Mouse (Mus musculus) ES-E14 (cell line): ENCODE results near the gene Sumo3. TPM values are rescaled to one million over a fixed set of nuclear protein-coding genes. Genes with fewer than 3 reads are reported as not detected.

ENCODE experiments used
- DNase-seq: peaks from one replicate; pipeline ENCODE4 v3.0.0-alpha.2; 2013; ENCODE audit warnings: low read depth, low spot score
- H3K27ac ChIP-seq: 2 replicates; pipeline ENCODE4 v1.5.1; 2012; ENCODE audit warnings: low read depth, mild to moderate bottlenecking, low read length, moderate library complexity, mixed read lengths; ENCODE audit not compliant: poor library complexity, insufficient read depth, severe bottlenecking
- H3K36me3 ChIP-seq: 2 replicates; pipeline ENCODE4 v1.6.1; 2012; ENCODE audit warnings: mild to moderate bottlenecking, low read length, moderate library complexity, mixed read lengths; ENCODE audit not compliant: control insufficient read depth, poor library complexity, insufficient read depth, severe bottlenecking
- H3K4me1 ChIP-seq, 2 experiments: fragments of 150-350 bp in 1 of 2; sonication (generic) in 1 of 2; 2 replicates each; pipeline ENCODE4 v1.6.1; 2012; ENCODE audit warnings: low read length in 2 of 2, mild to moderate bottlenecking in 1 of 2, mixed read lengths in 1 of 2; ENCODE audit not compliant: control insufficient read depth in 2 of 2, insufficient read depth in 2 of 2, poor library complexity in 1 of 2
- H3K4me3 ChIP-seq, 2 experiments: fragments of 150-350 bp in 1 of 2; sonication (generic) in 1 of 2; 2 replicates each; pipeline ENCODE4 v1.5.1; 2012; ENCODE audit warnings: low read length in 2 of 2, low read depth in 1 of 2, mild to moderate bottlenecking in 1 of 2, mixed read lengths in 1 of 2; ENCODE audit not compliant: insufficient read depth in 1 of 2, poor library complexity in 1 of 2, severe bottlenecking in 1 of 2
- H3K9ac ChIP-seq: 2 replicates; pipeline ENCODE4 v1.6.1; 2012; ENCODE audit warnings: low read depth, mild to moderate bottlenecking, low read length, mixed read lengths; ENCODE audit not compliant: poor library complexity, insufficient read depth, severe bottlenecking
- H3K9me3 ChIP-seq: fragments of 150-350 bp; sonication (generic); 2 replicates; pipeline ENCODE4 v1.6.1; 2012; ENCODE audit warnings: low read depth, mild to moderate bottlenecking, low read length; ENCODE audit not compliant: control insufficient read depth, insufficient read depth
- CHD2 ChIP-seq: IDR thresholded peaks from 2 replicates; pipeline ENCODE4 v1.6.1; 2014; ENCODE audit warnings: mild to moderate bottlenecking, low read depth, low read length, inconsistent platforms
- HCFC1 ChIP-seq: IDR thresholded peaks from 2 replicates; pipeline ENCODE4 v1.6.1; 2012; ENCODE audit warnings: low read length, inconsistent platforms, borderline replicate concordance; ENCODE audit not compliant: insufficient read depth
- MAFK ChIP-seq: IDR thresholded peaks from 2 replicates; pipeline ENCODE4 v1.6.1; 2014; ENCODE audit warnings: mild to moderate bottlenecking, low read depth, low read length, inconsistent platforms; ENCODE audit not compliant: insufficient read depth
- ZC3H11A ChIP-seq: IDR thresholded peaks from 2 replicates; pipeline ENCODE4 v1.6.1; 2012; ENCODE audit warnings: low read depth, mild to moderate bottlenecking, inconsistent platforms, low read length, borderline replicate concordance
- ZNF384 ChIP-seq: IDR thresholded peaks from 2 replicates; pipeline ENCODE4 v1.6.1; 2012; ENCODE audit warnings: low read depth, low read length, inconsistent platforms
- in situ Hi-C, 2 experiments: fragments of 600-800 bp; cut with MboI; formaldehyde crosslinking; loops; one replicate each; pipeline ENCODE4 v1.15.1; 2025; ENCODE audit warnings: low sequenced_read_pairs in 2 of 2, inconsistent platforms in 1 of 2; ENCODE audit not compliant: unreplicated experiment in 2 of 2
- total RNA-seq: library from RNA; depleted of rRNA; stranded (reverse); fragments of 300-350 nt; gene quantifications from 2 replicates; pipeline ENCODE4 v1.2.3, GENCODE M21; 2012

The Sumo3 gene
- total RNA-seq, 1 experiment: 148 TPM

DNA sequence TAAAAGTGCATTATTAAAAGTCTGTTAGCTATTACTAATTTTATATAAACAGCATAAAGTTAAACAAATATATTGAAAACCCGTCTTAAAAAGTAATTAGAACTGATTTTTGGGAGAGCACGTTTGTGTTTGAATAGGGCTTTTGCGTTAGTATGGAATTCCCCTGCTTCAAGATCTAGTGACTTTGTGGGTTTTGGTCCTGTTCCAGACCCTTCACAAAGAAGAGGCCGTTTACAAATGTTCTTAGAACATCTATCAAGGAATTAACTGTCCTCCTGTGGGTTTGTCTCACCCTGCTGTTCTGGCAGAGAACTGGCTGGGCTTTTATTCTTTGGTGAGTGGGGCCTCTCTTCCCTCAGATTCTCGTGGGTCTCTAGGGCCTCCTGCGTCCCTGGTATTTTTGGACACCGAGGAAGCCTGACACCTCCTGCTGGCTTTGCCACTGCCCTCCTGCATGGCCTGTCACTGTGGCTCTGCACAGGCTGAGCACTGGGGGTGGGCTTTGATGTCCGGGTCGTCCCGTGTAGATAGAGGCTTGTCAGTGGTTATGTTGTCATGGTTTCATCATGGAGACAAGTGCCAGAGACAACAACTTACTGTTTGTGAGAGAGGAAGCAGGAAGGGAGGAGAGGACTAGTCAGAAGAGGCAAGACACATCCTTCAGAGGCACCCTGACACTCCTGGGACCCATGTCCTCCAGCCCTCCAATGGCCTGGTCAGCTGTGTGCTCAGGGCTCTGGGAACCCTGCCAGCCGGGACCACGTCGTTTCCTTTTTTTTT lies 28.7 kb downstream of the Sumo3 start:
- TF ChIP-seq ZNF384 (no peak), HCFC1 (no peak), CHD2 (no peak), MAFK (no peak)
- Histone ChIP-seq H3K4me1 (no peaks in the 10 kb centered on the region), H3K4me3 (no peak overlapping the region), H3K27ac (no peak overlapping the region), H3K9me3 (no peaks in the 10 kb centered on the region), H3K36me3 (peaks cover 28% of the 10 kb centered on the region), H3K9ac (no peak overlapping the region)
- no peak for DNase-seq
- in situ Hi-C loops: no loop called here

DNA sequence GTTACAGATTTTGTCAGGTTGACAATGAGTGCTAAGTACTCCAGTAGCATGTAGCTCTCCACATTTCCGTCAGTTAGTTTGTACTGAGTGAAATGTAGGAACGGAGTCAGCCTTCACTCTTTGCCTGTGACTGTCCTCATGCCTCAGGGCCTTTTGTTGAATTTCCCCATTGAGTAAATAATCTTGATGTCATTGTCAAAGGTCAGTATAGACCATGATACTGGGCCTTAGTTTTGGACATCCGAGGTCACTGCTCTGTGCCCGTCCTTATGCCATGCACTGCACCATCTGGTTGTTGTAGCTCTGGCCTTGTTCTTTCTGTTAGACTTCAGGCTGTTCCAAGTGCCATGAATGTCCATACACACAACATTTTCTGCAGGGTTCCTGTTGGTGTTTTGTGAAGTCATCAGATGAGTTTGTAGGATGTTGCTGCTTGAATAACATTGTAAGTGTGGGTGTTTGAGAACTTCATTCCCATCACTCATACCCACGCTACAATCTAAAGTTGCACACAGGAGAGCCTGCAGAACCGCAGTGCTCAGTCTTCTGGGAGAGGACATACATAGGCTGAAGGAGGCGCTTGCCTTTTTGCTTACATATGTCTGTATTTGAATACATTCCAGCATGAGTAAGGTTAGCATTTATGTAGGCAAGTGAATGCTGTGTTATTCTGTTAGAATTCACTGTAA lies 30.5 kb downstream of the Sumo3 start:
- H3K4me3 ChIP-seq: no peak overlapping the region
- peaks cover 30% of the 10 kb centered on the region for H3K36me3 ChIP-seq
- no peak overlapping the region for H3K27ac ChIP-seq
- no peaks in the 10 kb centered on the region for H3K9me3 ChIP-seq
- DNase-seq: no peak
- H3K4me1 ChIP-seq: no peaks in the 10 kb centered on the region
- TF ChIP-seq HCFC1: no peak
- no peak for TF ChIP-seq CHD2
- no peak for TF ChIP-seq MAFK
- TF ChIP-seq ZNF384: no peak
- TF ChIP-seq ZC3H11A: no peak
- in situ Hi-C loops: no loop called here
- no peak overlapping the region for H3K9ac ChIP-seq

DNA sequence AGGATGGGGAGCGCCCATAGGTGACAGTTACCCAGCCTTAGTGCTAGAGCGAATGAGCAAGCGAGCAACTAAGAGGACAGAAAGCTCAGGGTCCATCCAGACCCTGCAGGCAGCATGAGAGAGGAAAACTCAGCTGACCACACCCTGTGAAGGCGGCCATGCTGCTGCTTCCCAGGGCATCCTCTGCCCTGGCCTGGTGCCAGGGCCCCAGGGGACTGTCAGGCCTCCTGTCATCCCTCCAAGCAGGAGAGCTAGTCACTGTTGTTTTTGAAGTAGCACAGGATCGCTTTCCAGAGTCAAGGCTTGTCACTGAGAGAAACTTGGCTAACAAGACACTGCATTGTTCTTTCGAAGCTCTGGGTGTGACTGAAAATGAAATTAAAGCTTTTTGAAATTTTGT lies 33.1 kb downstream of the Sumo3 start:
- H3K9ac ChIP-seq: no peak overlapping the region
- TF ChIP-seq MAFK (no peak), HCFC1 (no peak), CHD2 (no peak), ZNF384 (no peak), ZC3H11A (no peak)
- no peaks in the 10 kb centered on the region for H3K4me1 ChIP-seq
- H3K36me3 ChIP-seq: peaks cover 39% of the 10 kb centered on the region
- in situ Hi-C loops: no loop called here
- H3K27ac ChIP-seq: no peak overlapping the region
- no peaks in the 10 kb centered on the region for H3K9me3 ChIP-seq
- no peak for DNase-seq
- no peak overlapping the region for H3K4me3 ChIP-seq

DNA sequence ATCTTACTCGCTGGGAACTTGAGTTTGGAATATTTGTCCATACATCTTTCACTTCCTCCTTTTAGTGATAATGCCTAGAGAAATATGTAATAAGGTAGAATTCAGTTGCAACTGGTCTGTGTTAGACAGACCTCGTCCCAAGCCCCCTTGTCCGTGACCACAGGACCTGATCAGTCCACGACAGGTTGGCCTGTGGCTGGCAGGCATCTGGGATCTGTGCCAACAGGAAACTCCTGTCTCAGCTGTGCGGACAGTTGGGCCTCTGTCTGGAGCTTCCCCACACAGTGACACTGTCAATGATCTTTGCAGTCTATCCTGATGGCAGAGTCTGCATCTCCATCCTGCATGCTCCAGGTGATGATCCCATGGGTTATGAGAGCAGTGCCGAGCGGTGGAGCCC lies 37.3 kb downstream of the Sumo3 start:
- no peak for DNase-seq
- Histone ChIP-seq H3K9ac (no peak overlapping the region), H3K4me3 (no peak overlapping the region), H3K9me3 (no peaks in the 10 kb centered on the region), H3K36me3 (peaks cover 36% of the 10 kb centered on the region), H3K4me1 (no peaks in the 10 kb centered on the region), H3K27ac (no peak overlapping the region)
- TF ChIP-seq HCFC1: no peak
- no peak for TF ChIP-seq MAFK
- in situ Hi-C loops: no loop called here

DNA sequence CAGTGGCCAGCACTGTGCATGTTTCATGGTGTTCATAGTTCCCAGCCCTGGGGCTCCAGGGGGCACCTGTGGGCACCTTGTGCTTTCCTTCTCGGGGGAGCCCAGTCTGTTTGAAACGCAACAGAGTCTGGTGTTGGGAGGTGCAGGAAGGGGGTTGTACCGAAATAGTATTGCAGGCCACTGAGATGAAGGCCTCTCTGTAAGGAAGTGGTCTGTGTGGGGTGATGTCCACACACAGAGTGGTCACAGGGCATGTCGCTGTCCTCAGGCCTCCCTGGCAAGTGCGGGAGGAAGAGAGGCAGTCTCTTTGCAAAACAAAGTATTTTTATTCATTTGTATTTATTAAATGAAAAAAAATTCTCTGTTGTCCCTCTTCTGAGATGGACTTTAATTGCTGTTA lies 39.7 kb downstream of the Sumo3 start:
- no peak overlapping the region for H3K4me3 ChIP-seq
- no peak overlapping the region for H3K27ac ChIP-seq
- H3K4me1 ChIP-seq: peaks cover 3 to 11% of the 10 kb centered on the region in 2 experiments; a peak in 2 of 4 replicates
- DNase-seq: no peak
- peaks cover 32% of the 10 kb centered on the region for H3K36me3 ChIP-seq
- H3K9ac ChIP-seq: no peak overlapping the region
- no peaks in the 10 kb centered on the region for H3K9me3 ChIP-seq
- TF ChIP-seq ZC3H11A (no peak), ZNF384 (no peak), HCFC1 (no peak), CHD2 (no peak), MAFK (no peak)
- in situ Hi-C loops: no loop called here
